Mouse (Mus musculus) heart, adult 8-10 months (tissue): ENCODE measurements around the gene Pdss1. TPM values are rescaled to one million over a fixed set of nuclear protein-coding genes. Genes with fewer than 3 reads are reported as not detected.
"Not testable (repeated sequence)": the region's sequence is repeated elsewhere in the genome, so short reads cannot be mapped to it uniquely, and the experiment has no call there.

Experiments used
- DNase-seq: peaks from one replicate; pipeline ENCODE4 v3.0.0; 2022; ENCODE audit warnings: low spot score
- total RNA-seq, 4 experiments: library from RNA; stranded (reverse); gene quantifications; 2 replicates each; pipeline ENCODE4 v1.2.4; 2022

The Pdss1 gene
- 10 to 100 TPM; 16.1 to 23.5 (median 20.4) TPM for total RNA-seq

GRCm38 (mm10) chr2:22895282-22896273 is at the start of gene Pdss1:
Pdss1 (plus strand) TSS chr2:22895522.
- DNase-seq: peak; percentile 90

- DNase-seq: no peak
These were observed 43.4 kb upstream of the Pdss1 start for GRCm38 (mm10) chr2:22851900-22852299.

- no peak for DNase-seq
These were observed 37.8 kb upstream of the Pdss1 start for GRCm38 (mm10) chr2:22857501-22857900.

GRCm38 (mm10) chr2:22862194-22862593 is 33.1 kb upstream of the Pdss1 start:
- DNase-seq: no peak

GRCm38 (mm10) chr2:22864394-22865037 is 30.8 kb upstream of the Pdss1 start:
- peak; percentile 71 for DNase-seq

- no peak for DNase-seq
These were observed 29.5 kb upstream of the Pdss1 start for GRCm38 (mm10) chr2:22865818-22866217.

- no peak for DNase-seq
These were observed 28.4 kb upstream of the Pdss1 start for GRCm38 (mm10) chr2:22866894-22867424.

GRCm38 (mm10) chr2:22873159-22873558 is 22.2 kb upstream of the Pdss1 start:
- no peak for DNase-seq

- DNase-seq: no peak
These were observed 20.7 kb upstream of the Pdss1 start for GRCm38 (mm10) chr2:22874628-22875027.

- DNase-seq: no peak
These were observed 18.7 kb upstream of the Pdss1 start for GRCm38 (mm10) chr2:22876614-22877013.

GRCm38 (mm10) chr2:22878781-22879180 is 16.5 kb upstream of the Pdss1 start:
- DNase-seq: no peak

GRCm38 (mm10) chr2:22880726-22881125 is 14.6 kb upstream of the Pdss1 start:
- DNase-seq: not testable (repeated sequence)

GRCm38 (mm10) chr2:22894932-22895281 is 415 bp upstream of the Pdss1 start:
- DNase-seq: no peak

- DNase-seq: no peak
These were observed 8.6 kb downstream of the Pdss1 start for GRCm38 (mm10) chr2:22903947-22904346.

GRCm38 (mm10) chr2:22914421-22914820 is 19.1 kb downstream of the Pdss1 start:
- no peak for DNase-seq

- no peak for DNase-seq
These were observed 23.3 kb downstream of the Pdss1 start for GRCm38 (mm10) chr2:22918651-22919050.

- DNase-seq: not testable (repeated sequence)
These were observed 30.6 kb downstream of the Pdss1 start for GRCm38 (mm10) chr2:22925911-22926310.

GRCm38 (mm10) chr2:22928259-22928658 is 32.9 kb downstream of the Pdss1 start:
- DNase-seq: no peak

GRCm38 (mm10) chr2:22933556-22933955 is 38.2 kb downstream of the Pdss1 start:
- no peak for DNase-seq

- DNase-seq: no peak
These were observed 54.6 kb downstream of the Pdss1 start for GRCm38 (mm10) chr2:22949956-22950355.

GRCm38 (mm10) chr2:22954278-22954677 is 59.0 kb downstream of the Pdss1 start:
- no peak for DNase-seq

- DNase-seq: no peak
These were observed 60.6 kb downstream of the Pdss1 start for GRCm38 (mm10) chr2:22955914-22956313.

- no peak for DNase-seq
These were observed 62.1 kb downstream of the Pdss1 start for GRCm38 (mm10) chr2:22957415-22957814.
